In genomic region chr3:95588604-95589086, GRCm38 (mm10) we compare ENCODE assay signal across 8 mouse cellular contexts. TPM values are rescaled to one million over a fixed set of nuclear protein-coding genes. Genes with fewer than 3 reads are reported as not detected.
DNase-seq lines count a peak whose midpoint lies in the region; ATAC-seq and TF ChIP-seq lines count a peak whose summit lies in the region.

Gene Golph3l, plus strand, starts transcription at chr3:95588934.

- peak; percentile 17; the same call in 1 of the 2 replicates for TF ChIP-seq CTCF in liver, embryonic 14.5 days (IDR thresholded peaks at IDR 0.05; ENCODE audit: low read depth)
- peak; percentile 45 for TF ChIP-seq CTCF in stomach, postnatal 0 days (IDR thresholded peaks at IDR 0.05; ENCODE audit: low read depth)

- H3K27me3 ChIP-seq in forebrain, embryonic 10.5 days (ENCODE audit: poor library complexity, severe bottlenecking), result no peaks in the 10 kb centered on the region
- no peaks in the 10 kb centered on the region for H3K27me3 ChIP-seq in heart, embryonic 15.5 days
- H3K27me3 ChIP-seq in liver, embryonic 14.5 days (ENCODE audit: control insufficient read depth, insufficient read depth, low read length), result no peaks in the 10 kb centered on the region
- no peaks in the 10 kb centered on the region for H3K27me3 ChIP-seq in neural tube, embryonic 11.5 days (ENCODE audit: control insufficient read depth, insufficient read depth, low read length)
- no peaks in the 10 kb centered on the region for H3K27me3 ChIP-seq in stomach, postnatal 0 days (ENCODE audit: control insufficient read depth, insufficient read depth, low read length)

- DNase-seq in CD8-positive naive resting alpha-beta T cell, adult 2 months (ENCODE audit: low read depth in 2 of 2, low spot score in 2 of 2), result peak; percentile 85 to 92
- DNase-seq in c-Kit-positive CD71-negative TER-119-negative erythroid progenitor cells, embryonic 14.5 days (ENCODE audit: low read depth), result peak; percentile 93
- DNase-seq in forebrain, embryonic 10.5 days (ENCODE audit: extremely low spot score, low spot score), result peak; percentile 90
- DNase-seq in kidney, postnatal 25 days, result peak; percentile 96 to 98
- peak; percentile 98 to 99 (median 98) for DNase-seq in liver, embryonic 14.5 days (ENCODE audit: low read depth in 3 of 3, low spot score in 3 of 3)
- DNase-seq in neural tube, embryonic 11.5 days (ENCODE audit: low spot score), result peak; percentile 90
- DNase-seq in stomach, postnatal 0 days (ENCODE audit: low spot score), result peak; percentile 92

- ATAC-seq in heart, embryonic 15.5 days (replicated peaks; ENCODE audit: insufficient number of reproducible peaks, insufficient read depth, low FRiP score, low read depth), result peak; percentile 100
- ATAC-seq in liver, embryonic 14.5 days (ENCODE audit: insufficient read depth), result peak; percentile 100
- ATAC-seq in neural tube, embryonic 11.5 days (ENCODE audit: insufficient read depth, low FRiP score, low TSS enrichment), result peak; percentile 100
- peak; percentile 100 for ATAC-seq in stomach, postnatal 0 days (ENCODE audit: low FRiP score, low TSS enrichment)

- TF ChIP-seq EP300 in liver, embryonic 14.5 days (IDR thresholded peaks at IDR 0.05; ENCODE audit: low read depth), result no peak
- no peak for TF ChIP-seq EP300 in stomach, postnatal 0 days (optimal IDR thresholded peaks at IDR 0.05)

- peaks cover 14% of the 10 kb centered on the region for H3K4me1 ChIP-seq in forebrain, embryonic 10.5 days
- peaks cover 9% of the 10 kb centered on the region for H3K4me1 ChIP-seq in heart, embryonic 15.5 days (replicated peaks)
- H3K4me1 ChIP-seq in liver, embryonic 14.5 days (replicated peaks; ENCODE audit: control insufficient read depth in 2 of 2, insufficient read depth in 2 of 2, low read length in 1 of 2), result peaks cover 7 to 12% of the 10 kb centered on the region in 2 experiments
- H3K4me1 ChIP-seq in neural tube, embryonic 11.5 days (ENCODE audit: control insufficient read depth, insufficient read depth, low read length), result peaks cover 2% of the 10 kb centered on the region; the same call in 1 of the 2 replicates
- no peaks in the 10 kb centered on the region for H3K4me1 ChIP-seq in stomach, postnatal 0 days (replicated peaks; ENCODE audit: control insufficient read depth, insufficient read depth)

- H3K9me3 ChIP-seq in forebrain, embryonic 10.5 days, result no peaks in the 10 kb centered on the region
- no peaks in the 10 kb centered on the region for H3K9me3 ChIP-seq in heart, embryonic 15.5 days (replicated peaks)
- H3K9me3 ChIP-seq in liver, embryonic 14.5 days (ENCODE audit: control insufficient read depth, low read length), result no peaks in the 10 kb centered on the region
- no peaks in the 10 kb centered on the region for H3K9me3 ChIP-seq in neural tube, embryonic 11.5 days (ENCODE audit: control insufficient read depth, low read length)
- no peaks in the 10 kb centered on the region for H3K9me3 ChIP-seq in stomach, postnatal 0 days (ENCODE audit: control insufficient read depth, low read length)

- under 1% methylated on average over 12 of the region's 12 CpGs for WGBS in forebrain, embryonic 10.5 days
- under 1% methylated on average over 12 of the region's 12 CpGs for WGBS in heart, embryonic 15.5 days
- WGBS in liver, embryonic 14.5 days (ENCODE audit: insufficient replicate concordance), result under 1% methylated on average over 12 of the region's 12 CpGs
- 0% methylated on average over 12 of the region's 12 CpGs for WGBS in neural tube, embryonic 11.5 days
- WGBS in stomach, postnatal 0 days, result under 1% methylated on average over 12 of the region's 12 CpGs

- peak within 1 kb of the TSS; percentile 76 for H3K4me3 ChIP-seq in forebrain, embryonic 10.5 days
- H3K4me3 ChIP-seq in heart, embryonic 15.5 days, result peak within 1 kb of the TSS; percentile 91
- H3K4me3 ChIP-seq in liver, embryonic 14.5 days (ENCODE audit: insufficient read depth in 1 of 2, low read depth in 2 of 2, low read length in 2 of 2), result peak within 1 kb of the TSS; percentile 75 to 100
- H3K4me3 ChIP-seq in neural tube, embryonic 11.5 days (ENCODE audit: low read depth, low read length), result peak within 1 kb of the TSS; percentile 63
- H3K4me3 ChIP-seq in stomach, postnatal 0 days (ENCODE audit: low read depth, low read length), result peak within 1 kb of the TSS; percentile 50

- H3K36me3 ChIP-seq in forebrain, embryonic 10.5 days (replicated peaks), result peaks cover 29% of the 10 kb centered on the region
- peaks cover 15% of the 10 kb centered on the region for H3K36me3 ChIP-seq in heart, embryonic 15.5 days
- H3K36me3 ChIP-seq in liver, embryonic 14.5 days (replicated peaks; ENCODE audit: control insufficient read depth, insufficient read depth, low read depth), result peaks cover 25% of the 10 kb centered on the region
- H3K36me3 ChIP-seq in neural tube, embryonic 11.5 days (ENCODE audit: control insufficient read depth, insufficient read depth, low read length), result no peaks in the 10 kb centered on the region; the same call in 1 of the 2 replicates
- no peaks in the 10 kb centered on the region; the same call in 1 of the 2 replicates for H3K36me3 ChIP-seq in stomach, postnatal 0 days (ENCODE audit: control insufficient read depth, insufficient read depth, low read length)

- H3K27ac ChIP-seq in forebrain, embryonic 10.5 days, result peak within 1 kb of the TSS; percentile 84
- H3K27ac ChIP-seq in heart, embryonic 15.5 days, result peak within 1 kb of the TSS; percentile 82
- peak within 1 kb of the TSS; percentile 96 for H3K27ac ChIP-seq in liver, embryonic 14.5 days
- peak within 1 kb of the TSS; percentile 27; the same call in 1 of the 2 replicates for H3K27ac ChIP-seq in neural tube, embryonic 11.5 days (ENCODE audit: low read depth, low read length)
- peak within 1 kb of the TSS; percentile 59 for H3K27ac ChIP-seq in stomach, postnatal 0 days (replicated peaks)

- peak within 1 kb of the TSS; percentile 72 for H3K9ac ChIP-seq in heart, embryonic 15.5 days
- H3K9ac ChIP-seq in liver, embryonic 14.5 days (replicated peaks), result peak within 1 kb of the TSS; percentile 76
- H3K9ac ChIP-seq in neural tube, embryonic 11.5 days (ENCODE audit: low read length), result peak within 1 kb of the TSS; percentile 64
- H3K9ac ChIP-seq in stomach, postnatal 0 days (ENCODE audit: low read length), result peak within 1 kb of the TSS; percentile 47

- peak within 1 kb of the TSS; percentile 67 for H3K4me2 ChIP-seq in heart, embryonic 15.5 days
- H3K4me2 ChIP-seq in liver, embryonic 14.5 days (ENCODE audit: low read depth), result peak within 1 kb of the TSS; percentile 77
- peak within 1 kb of the TSS; percentile 51 for H3K4me2 ChIP-seq in neural tube, embryonic 11.5 days (ENCODE audit: low read depth)
- H3K4me2 ChIP-seq in stomach, postnatal 0 days (replicated peaks; ENCODE audit: low read depth), result peak within 1 kb of the TSS; percentile 53

RNA-seq across cellular contexts. Expression of gene Golph3l, which starts in this region (rescaled TPM):
- 29.6 and 30.7 TPM in 2 replicates for polyA plus RNA-seq in forebrain, embryonic 10.5 days (2016; fragmentation: Nextera tagmentation; extraction: Ambion mirVana)
- polyA plus RNA-seq in heart, embryonic 15.5 days (2015; fragmentation: Nextera tagmentation; extraction: Ambion mirVana), result 23.1 and 26.5 TPM in 2 replicates
- polyA plus RNA-seq in liver, embryonic 14.5 days (2012; rRNA removed), result 10.9 and 17.1 TPM in 2 replicates
- 32.6 and 38.5 TPM in 2 replicates for polyA plus RNA-seq in liver, embryonic 14.5 days (2014; fragmentation: Nextera tagmentation; extraction: Ambion mirVana)
- polyA plus RNA-seq in neural tube, embryonic 11.5 days (2014; fragmentation: Nextera tagmentation; extraction: Ambion mirVana), result 41.2 and 41.5 TPM in 2 replicates
- polyA plus RNA-seq in stomach, postnatal 0 days (2015; fragmentation: Nextera tagmentation; extraction: Ambion mirVana), result 24.1 and 25.6 TPM in 2 replicates

Comparison
In these comparisons a context has a peak if more than half of its experiments do, and no peak if none do; other contexts are left out.
1. Peak in every context shown above with its lines: DNase-seq, ATAC-seq, H3K4me3 ChIP-seq and H3K27ac ChIP-seq.
2. H3K27ac ChIP-seq: peak in every context shown above with its lines; median percentile 96 in liver, embryonic 14.5 days; 84 in forebrain, embryonic 10.5 days; 82 in heart, embryonic 15.5 days; 59 in stomach, postnatal 0 days; 27 in neural tube, embryonic 11.5 days.